Mouse (Mus musculus) hindbrain, embryonic 11.5 days (tissue): ENCODE results near the gene Jade1. TPM values are rescaled to one million over a fixed set of nuclear protein-coding genes. Genes with fewer than 3 reads are reported as not detected.

Experiments
- ATAC-seq: fragments of 200-750 bp; cut with Nextera tagmentation; 2 replicates; pipeline ENCODE4 v1.8.0; 2017; ENCODE audit warnings: mild to moderate bottlenecking, moderate TSS enrichment, moderate library complexity; ENCODE audit not compliant: low FRiP score
- DNase-seq: peaks from one replicate; pipeline ENCODE4 v3.0.0-alpha.2; 2015; ENCODE audit warnings: low spot score
- H3K27ac ChIP-seq: fragments of 300-500 bp; sonication (generic); 2 replicates; pipeline ENCODE4 v1.5.1; 2014; ENCODE audit warnings: mild to moderate bottlenecking, low read depth, low read length
- H3K27me3 ChIP-seq: fragments of 300-500 bp; sonication (generic); 2 replicates; pipeline ENCODE4 v1.6.1; 2014; ENCODE audit warnings: mild to moderate bottlenecking, low read length, moderate library complexity, mixed read lengths; ENCODE audit not compliant: control insufficient read depth, insufficient read depth
- H3K36me3 ChIP-seq: fragments of 300-500 bp; sonication (generic); 2 replicates; pipeline ENCODE4 v1.6.1; 2014; ENCODE audit warnings: mild to moderate bottlenecking, low read length, moderate library complexity, mixed read lengths; ENCODE audit not compliant: control insufficient read depth, insufficient read depth
- H3K4me1 ChIP-seq: fragments of 300-500 bp; sonication (generic); replicated peaks from 2 replicates; pipeline ENCODE4 v1.6.1; 2014; ENCODE audit warnings: low read length, mixed read lengths; ENCODE audit not compliant: control insufficient read depth, insufficient read depth
- H3K4me2 ChIP-seq: fragments of 300-500 bp; sonication (generic); replicated peaks from 2 replicates; pipeline ENCODE4 v1.6.1; 2014; ENCODE audit warnings: mild to moderate bottlenecking, low read depth, low read length
- H3K4me3 ChIP-seq: fragments of 300-500 bp; sonication (generic); 2 replicates; pipeline ENCODE4 v1.5.1; 2014; ENCODE audit warnings: low read depth, low read length
- H3K9ac ChIP-seq: fragments of 300-500 bp; sonication (generic); 2 replicates; pipeline ENCODE4 v1.6.1; 2014; ENCODE audit warnings: low read depth, low read length
- H3K9me3 ChIP-seq: fragments of 300-500 bp; sonication (generic); 2 replicates; pipeline ENCODE4 v1.6.1; 2016; ENCODE audit warnings: low read length; ENCODE audit not compliant: control insufficient read depth
- WGBS: fragments of 180-500 bp; shearing (Covaris S2); extraction: QIAGEN DNeasy Blood & Tissue Kit; methylation state at CpG from one replicate; pipeline ENCODE4 v1.1.7; 2014; 5-methylcytosine and 5-hydroxymethylcytosine counted together
- polyA plus RNA-seq: library from polyadenylated mRNA; unstranded; fragments of >200 nt; fragmentation: Nextera tagmentation; extraction: Ambion mirVana; gene quantifications from 2 replicates; pipeline ENCODE4 v1.2.1, GENCODE M21; 2014

Gene Jade1
- polyA plus RNA-seq, 1 experiment from 2014 or later = 12.1 TPM

DNA sequence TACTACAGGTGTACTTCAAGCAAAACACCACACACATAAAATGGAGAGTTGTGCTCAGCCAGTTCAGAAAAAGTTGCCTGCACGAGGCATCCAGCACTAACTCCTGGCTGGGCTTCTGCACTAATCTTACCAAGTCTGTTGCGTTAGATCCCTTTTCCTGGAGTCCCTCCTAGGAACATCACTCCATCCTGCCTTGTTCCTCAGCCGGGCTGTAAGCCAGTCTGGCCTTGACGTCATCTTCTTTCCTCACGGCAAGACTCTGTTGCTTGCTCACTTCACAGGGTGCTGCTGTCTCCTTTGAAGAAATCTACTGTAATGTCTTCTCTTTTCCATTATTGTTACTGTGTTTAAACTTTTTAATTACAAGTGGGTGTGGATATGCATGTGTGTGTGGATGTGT is 20.4 kb downstream of the Jade1 start:
- H3K4me3 ChIP-seq = no peak overlapping the region
- no peak overlapping the region for H3K27ac ChIP-seq
- ATAC-seq (no peak), DNase-seq (no peak)
- H3K9ac ChIP-seq = no peak overlapping the region
- H3K4me1 ChIP-seq = 0 out of 2 replicates have a peak, but pooled peaks cover under 1% of the 10 kb centered on the region
- no peak overlapping the region for H3K4me2 ChIP-seq
- no peaks in the 10 kb centered on the region for H3K27me3 ChIP-seq
- WGBS = 86% methylated on average over 5 of the region's 5 CpGs
- H3K9me3 ChIP-seq = no peaks in the 10 kb centered on the region
- no peaks in the 10 kb centered on the region for H3K36me3 ChIP-seq

DNA sequence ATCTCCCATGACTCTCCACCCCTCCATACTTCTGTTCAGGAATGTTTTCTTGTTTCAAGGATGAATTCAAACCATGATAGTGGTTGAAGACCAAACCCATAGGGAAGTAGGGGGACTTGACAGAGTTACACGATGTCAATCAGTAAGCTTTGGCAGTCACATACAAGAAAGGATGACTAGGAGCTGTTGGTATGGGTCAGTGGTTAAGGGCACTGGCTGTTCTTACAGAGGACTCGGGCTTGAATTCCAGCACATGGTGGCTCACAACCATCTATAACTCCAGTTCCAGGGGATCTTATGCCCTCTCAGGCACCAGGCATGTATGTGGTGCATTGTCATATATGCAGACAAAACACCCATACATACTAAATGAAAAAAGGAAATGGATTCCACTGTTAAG is 21.7 kb downstream of the Jade1 start:
- Histone ChIP-seq H3K4me3 (no peak overlapping the region), H3K27ac (no peak overlapping the region), H3K9ac (no peak overlapping the region), H3K4me2 (no peak overlapping the region), H3K27me3 (no peaks in the 10 kb centered on the region), H3K36me3 (no peaks in the 10 kb centered on the region), H3K4me1 (0 out of 2 replicates have a peak, but pooled peaks cover 3% of the 10 kb centered on the region), H3K9me3 (no peaks in the 10 kb centered on the region)
- DNase-seq (no peak), ATAC-seq (no peak)
- WGBS = 65% methylated on average over 2 of the region's 2 CpGs

DNA sequence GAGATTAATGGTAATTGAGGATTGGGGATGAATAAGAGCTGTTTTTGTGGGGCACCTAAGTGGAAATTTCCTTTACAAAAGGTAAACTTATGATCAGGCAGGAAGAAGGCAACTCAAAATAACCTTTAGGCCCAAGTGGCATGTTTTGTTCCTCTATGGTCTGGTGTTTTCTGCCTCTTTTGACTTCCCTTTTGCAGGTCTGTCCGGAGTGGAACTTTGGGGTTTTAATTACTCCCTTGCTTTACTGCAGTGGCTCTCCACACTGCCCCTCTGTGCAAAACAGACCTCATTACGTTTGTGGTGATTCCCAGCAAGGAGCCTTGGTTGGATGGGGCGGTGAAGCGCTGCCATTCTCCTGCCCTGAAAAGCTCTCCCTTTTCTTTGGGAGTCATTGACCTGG is 24.3 kb downstream of the Jade1 start:
- WGBS = 28% methylated on average over 4 of the region's 4 CpGs
- Histone ChIP-seq H3K4me2 (no peak overlapping the region), H3K27me3 (no peaks in the 10 kb centered on the region), H3K4me1 (0 out of 2 replicates have a peak, but pooled peaks cover 3% of the 10 kb centered on the region), H3K9ac (no peak overlapping the region), H3K36me3 (no peaks in the 10 kb centered on the region), H3K4me3 (no peak overlapping the region), H3K27ac (no peak overlapping the region), H3K9me3 (no peaks in the 10 kb centered on the region)
- DNase-seq (no peak), ATAC-seq (no peak)

DNA sequence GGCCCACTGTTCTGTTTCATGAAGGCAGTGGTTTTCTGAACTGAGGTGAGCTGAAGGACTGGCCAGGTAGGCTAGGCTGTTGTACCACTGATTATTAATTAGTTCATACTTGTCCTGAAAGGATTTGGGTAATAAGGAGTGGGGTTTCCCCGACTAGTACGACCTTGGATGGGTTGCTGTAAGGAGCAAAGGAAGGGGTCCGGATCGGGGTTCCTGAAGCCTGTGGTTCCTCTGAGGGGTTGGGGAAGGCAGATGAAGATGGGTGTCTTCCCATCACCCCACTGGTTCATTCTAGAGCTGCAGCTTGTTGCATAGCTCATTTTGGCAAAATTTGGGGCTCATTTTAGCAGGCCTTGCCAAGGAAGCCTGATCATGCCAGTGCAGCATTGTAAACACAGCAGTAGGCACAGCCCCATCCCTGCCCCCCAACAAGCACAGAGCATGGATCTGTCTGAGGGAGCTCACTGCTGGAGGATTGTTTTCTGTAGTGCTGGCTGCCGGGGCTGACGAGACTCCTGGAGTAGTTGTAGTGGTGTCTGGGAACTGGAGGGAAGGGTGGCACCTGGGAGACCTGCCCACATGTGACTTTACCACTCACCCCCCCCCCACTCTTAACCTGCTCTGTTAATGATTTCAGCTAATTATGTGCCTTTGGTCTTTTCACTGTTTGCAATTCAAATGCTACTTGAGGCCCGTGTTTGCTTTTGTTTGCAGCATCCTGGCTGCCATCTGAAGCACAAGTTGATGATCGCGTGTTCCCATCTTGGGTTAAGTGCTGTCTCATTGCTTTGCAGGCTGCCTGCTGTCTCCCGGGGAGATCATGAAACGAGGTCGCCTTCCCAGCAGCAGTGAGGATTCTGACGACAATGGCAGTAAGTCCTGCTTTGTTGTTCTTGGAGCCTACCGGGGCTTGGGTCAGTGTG is 25.1 kb downstream of the Jade1 start:
- no peak overlapping the region for H3K4me2 ChIP-seq
- no peak overlapping the region for H3K9ac ChIP-seq
- H3K36me3 ChIP-seq = no peaks in the 10 kb centered on the region
- DNase-seq = no peak
- H3K4me1 ChIP-seq = 0 out of 2 replicates have a peak, but pooled peaks cover 3% of the 10 kb centered on the region
- no peak overlapping the region for H3K4me3 ChIP-seq
- WGBS = 38% methylated on average over 14 of the region's 14 CpGs
- no peak overlapping the region for H3K27ac ChIP-seq
- H3K9me3 ChIP-seq = no peaks in the 10 kb centered on the region
- H3K27me3 ChIP-seq = no peaks in the 10 kb centered on the region
- ATAC-seq = no peak

DNA sequence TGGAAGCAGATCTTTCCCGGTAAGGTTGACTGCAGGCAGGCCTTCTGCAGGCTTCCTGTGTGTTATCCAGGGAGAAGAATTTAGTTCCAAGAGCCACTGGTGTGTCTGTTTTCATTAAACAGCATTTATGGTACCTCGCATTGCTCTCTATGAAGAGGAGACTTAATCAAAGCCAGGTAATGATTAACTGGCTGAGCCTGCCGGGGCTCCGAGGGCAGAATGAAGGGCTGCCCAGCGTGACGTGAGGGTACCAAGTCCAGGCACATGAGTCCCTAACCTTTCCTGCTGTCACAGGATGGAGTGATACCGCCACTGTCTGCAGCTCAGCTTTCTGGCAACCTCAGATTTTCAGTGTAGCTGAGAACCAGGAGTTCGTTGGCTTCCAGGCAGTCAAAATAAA is 25.9 kb downstream of the Jade1 start:
- ATAC-seq (no peak), DNase-seq (no peak)
- WGBS = 55% methylated on average over 8 of the region's 8 CpGs
- Histone ChIP-seq H3K27me3 (no peaks in the 10 kb centered on the region), H3K36me3 (no peaks in the 10 kb centered on the region), H3K4me3 (no peak overlapping the region), H3K4me1 (0 out of 2 replicates have a peak, but pooled peaks cover 3% of the 10 kb centered on the region), H3K27ac (no peak overlapping the region), H3K4me2 (no peak overlapping the region), H3K9me3 (no peaks in the 10 kb centered on the region), H3K9ac (no peak overlapping the region)

DNA sequence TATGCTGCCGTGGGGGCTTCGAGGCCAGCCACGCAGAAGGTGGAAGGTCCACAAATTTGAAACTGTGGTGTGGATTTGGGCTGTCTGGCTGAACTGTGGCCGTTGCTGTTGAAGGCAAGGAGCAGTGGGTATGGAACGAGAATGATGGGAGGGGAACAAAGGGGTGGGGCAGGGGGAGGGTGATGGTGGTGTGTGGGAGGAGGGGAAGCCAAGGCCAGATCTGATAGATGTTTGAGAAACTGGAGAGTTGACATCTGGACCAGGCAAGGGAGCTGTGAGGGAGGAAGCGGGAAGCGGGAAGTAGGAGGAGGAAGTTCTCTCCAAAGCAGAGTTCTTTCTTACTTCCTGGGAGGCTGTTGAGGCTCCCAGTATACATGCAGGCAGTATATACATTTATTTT is 26.7 kb downstream of the Jade1 start:
- H3K27me3 ChIP-seq = no peaks in the 10 kb centered on the region
- no peaks in the 10 kb centered on the region for H3K9me3 ChIP-seq
- no peak overlapping the region for H3K9ac ChIP-seq
- no peak for ATAC-seq
- WGBS = 79% methylated on average over 7 of the region's 7 CpGs
- no peak overlapping the region for H3K27ac ChIP-seq
- H3K36me3 ChIP-seq = no peaks in the 10 kb centered on the region
- H3K4me2 ChIP-seq = no peak overlapping the region
- H3K4me3 ChIP-seq = no peak overlapping the region
- 0 out of 2 replicates have a peak, but pooled peaks cover 3% of the 10 kb centered on the region for H3K4me1 ChIP-seq
- DNase-seq = no peak

DNA sequence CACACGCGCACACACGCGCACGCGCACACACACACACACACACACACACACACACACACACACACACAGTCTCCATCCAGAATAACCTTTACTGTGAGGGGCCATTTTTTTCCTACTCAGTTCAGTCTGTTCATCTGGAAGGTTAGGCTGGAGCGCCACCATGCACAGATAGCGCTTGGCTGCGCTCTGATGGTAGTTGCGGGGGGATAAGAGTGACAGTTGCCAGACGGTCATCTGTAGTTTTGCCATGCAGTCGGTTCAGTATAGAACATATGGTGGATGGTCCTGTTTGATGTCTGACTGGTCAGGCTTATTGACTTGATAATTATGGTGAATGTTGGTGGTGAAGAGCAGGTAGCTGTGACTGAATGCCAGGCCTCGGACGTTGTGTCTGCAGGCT is 27.6 kb downstream of the Jade1 start:
- Histone ChIP-seq H3K36me3 (no peaks in the 10 kb centered on the region), H3K4me1 (0 out of 2 replicates have a peak, but pooled peaks cover 3% of the 10 kb centered on the region), H3K27ac (no peak overlapping the region), H3K4me3 (no peak overlapping the region), H3K9ac (no peak overlapping the region), H3K27me3 (no peaks in the 10 kb centered on the region), H3K9me3 (no peaks in the 10 kb centered on the region), H3K4me2 (no peak overlapping the region)
- WGBS = 86% methylated on average over 13 of the region's 14 CpGs
- DNase-seq (no peak), ATAC-seq (no peak)

DNA sequence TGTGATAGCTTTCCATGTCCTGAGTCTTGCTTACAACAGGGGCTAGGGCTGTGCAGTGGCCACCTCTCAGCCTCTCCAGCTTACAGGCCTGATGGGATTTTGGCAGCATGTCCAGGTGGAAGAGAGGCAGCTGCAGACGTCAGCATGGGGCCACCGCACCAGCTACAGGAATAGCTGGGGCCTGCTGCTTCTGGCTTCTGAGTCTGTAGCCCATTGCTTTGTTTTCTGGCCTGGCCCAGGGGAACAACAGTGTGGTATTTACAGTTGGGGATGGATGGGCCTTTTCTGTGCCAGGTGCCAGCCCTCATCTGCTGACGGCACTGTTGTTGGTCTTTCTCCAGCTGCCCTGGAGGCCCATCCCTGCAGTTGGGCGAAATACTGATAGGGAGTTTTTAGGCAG is 28.1 kb downstream of the Jade1 start:
- DNase-seq (no peak), ATAC-seq (no peak)
- Histone ChIP-seq H3K9ac (no peak overlapping the region), H3K4me3 (no peak overlapping the region), H3K36me3 (no peaks in the 10 kb centered on the region), H3K27ac (no peak overlapping the region), H3K27me3 (no peaks in the 10 kb centered on the region), H3K4me1 (0 out of 2 replicates have a peak, but pooled peaks cover 3% of the 10 kb centered on the region), H3K4me2 (no peak overlapping the region), H3K9me3 (no peaks in the 10 kb centered on the region)
- 70% methylated on average over 4 of the region's 4 CpGs for WGBS

DNA sequence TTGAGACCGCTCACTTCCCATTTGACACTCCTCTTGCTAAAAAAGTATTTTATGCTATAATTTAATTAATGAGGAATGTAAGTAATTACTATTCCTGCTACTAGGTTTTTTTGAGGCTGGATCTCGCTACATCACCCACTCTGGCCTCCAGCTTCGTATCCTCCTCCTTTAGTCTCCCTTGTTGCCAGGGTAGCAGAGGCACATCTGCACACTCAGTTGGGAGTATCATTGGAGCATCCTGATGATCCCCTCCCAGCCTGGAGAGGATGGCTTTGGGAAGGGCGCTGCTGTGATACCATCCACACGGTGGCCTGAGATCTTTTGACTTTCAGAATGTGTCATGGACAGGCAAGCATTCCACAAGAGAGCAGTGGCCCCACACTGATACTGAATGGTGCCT is 30.0 kb downstream of the Jade1 start:
- 0 out of 2 replicates have a peak, but pooled peaks cover 3% of the 10 kb centered on the region for H3K4me1 ChIP-seq
- WGBS = 83% methylated on average over 5 of the region's 5 CpGs
- no peaks in the 10 kb centered on the region for H3K36me3 ChIP-seq
- no peaks in the 10 kb centered on the region for H3K9me3 ChIP-seq
- H3K4me2 ChIP-seq = no peak overlapping the region
- no peak overlapping the region for H3K4me3 ChIP-seq
- no peak overlapping the region for H3K27ac ChIP-seq
- no peaks in the 10 kb centered on the region for H3K27me3 ChIP-seq
- DNase-seq = no peak
- ATAC-seq = no peak
- no peak overlapping the region for H3K9ac ChIP-seq
